Mouse (Mus musculus) limb, embryonic 11.5 days (tissue): ENCODE measurements around the gene Jund. TPM values are rescaled to one million over a fixed set of nuclear protein-coding genes. Genes with fewer than 3 reads are reported as not detected.

ENCODE experiments used
- ATAC-seq: fragments of 200-750 bp; cut with Nextera tagmentation; 2 replicates; pipeline ENCODE4 v1.8.0; 2017; ENCODE audit warnings: low read depth; ENCODE audit not compliant: insufficient number of reproducible peaks, low FRiP score, low TSS enrichment
- DNase-seq: peaks from one replicate; pipeline ENCODE4 v3.0.0-alpha.2; 2015; ENCODE audit warnings: low spot score
- H3K27ac ChIP-seq: fragments of 300-500 bp; sonication (generic); replicated peaks from 2 replicates; pipeline ENCODE4 v1.5.1; 2014; ENCODE audit warnings: low read depth, mild to moderate bottlenecking, low read length
- H3K27me3 ChIP-seq: fragments of 300-500 bp; sonication (generic); 2 replicates; pipeline ENCODE4 v1.6.1; 2014; ENCODE audit warnings: mild to moderate bottlenecking, low read length, mixed read lengths; ENCODE audit not compliant: control insufficient read depth, insufficient read depth
- H3K36me3 ChIP-seq: fragments of 300-500 bp; sonication (generic); 2 replicates; pipeline ENCODE4 v1.6.1; 2014; ENCODE audit warnings: mild to moderate bottlenecking, low read length, moderate library complexity, mixed read lengths; ENCODE audit not compliant: control insufficient read depth, insufficient read depth
- H3K4me1 ChIP-seq: fragments of 300-500 bp; sonication (generic); 2 replicates; pipeline ENCODE4 v1.6.1; 2014; ENCODE audit warnings: low read length, mixed read lengths; ENCODE audit not compliant: control insufficient read depth, insufficient read depth
- H3K4me2 ChIP-seq: fragments of 300-500 bp; sonication (generic); 2 replicates; pipeline ENCODE4 v1.6.1; 2014; ENCODE audit warnings: low read depth, mild to moderate bottlenecking, moderate library complexity; ENCODE audit not compliant: severe bottlenecking
- H3K4me3 ChIP-seq: fragments of 300-500 bp; sonication (generic); 2 replicates; pipeline ENCODE4 v1.5.1; 2014; ENCODE audit warnings: low read depth, low read length
- H3K9ac ChIP-seq: fragments of 300-500 bp; sonication (generic); 2 replicates; pipeline ENCODE4 v1.6.1; 2014; ENCODE audit warnings: mild to moderate bottlenecking, low read length
- H3K9me3 ChIP-seq: fragments of 300-500 bp; sonication (generic); 2 replicates; pipeline ENCODE4 v1.6.1; 2016; ENCODE audit warnings: low read length; ENCODE audit not compliant: control insufficient read depth
- WGBS: fragments of 180-500 bp; shearing (Covaris S2); extraction: QIAGEN DNeasy Blood & Tissue Kit; methylation state at CpG from one replicate; pipeline ENCODE4 v1.1.7; 2014; 5-methylcytosine and 5-hydroxymethylcytosine counted together
- polyA plus RNA-seq: library from polyadenylated mRNA; unstranded; fragments of >200 nt; fragmentation: Nextera tagmentation; extraction: Ambion mirVana; gene quantifications from 2 replicates; pipeline ENCODE4 v1.2.1, GENCODE M21; 2014

The Jund gene
- 104 and 109 TPM in 2 replicates for polyA plus RNA-seq

DNA sequence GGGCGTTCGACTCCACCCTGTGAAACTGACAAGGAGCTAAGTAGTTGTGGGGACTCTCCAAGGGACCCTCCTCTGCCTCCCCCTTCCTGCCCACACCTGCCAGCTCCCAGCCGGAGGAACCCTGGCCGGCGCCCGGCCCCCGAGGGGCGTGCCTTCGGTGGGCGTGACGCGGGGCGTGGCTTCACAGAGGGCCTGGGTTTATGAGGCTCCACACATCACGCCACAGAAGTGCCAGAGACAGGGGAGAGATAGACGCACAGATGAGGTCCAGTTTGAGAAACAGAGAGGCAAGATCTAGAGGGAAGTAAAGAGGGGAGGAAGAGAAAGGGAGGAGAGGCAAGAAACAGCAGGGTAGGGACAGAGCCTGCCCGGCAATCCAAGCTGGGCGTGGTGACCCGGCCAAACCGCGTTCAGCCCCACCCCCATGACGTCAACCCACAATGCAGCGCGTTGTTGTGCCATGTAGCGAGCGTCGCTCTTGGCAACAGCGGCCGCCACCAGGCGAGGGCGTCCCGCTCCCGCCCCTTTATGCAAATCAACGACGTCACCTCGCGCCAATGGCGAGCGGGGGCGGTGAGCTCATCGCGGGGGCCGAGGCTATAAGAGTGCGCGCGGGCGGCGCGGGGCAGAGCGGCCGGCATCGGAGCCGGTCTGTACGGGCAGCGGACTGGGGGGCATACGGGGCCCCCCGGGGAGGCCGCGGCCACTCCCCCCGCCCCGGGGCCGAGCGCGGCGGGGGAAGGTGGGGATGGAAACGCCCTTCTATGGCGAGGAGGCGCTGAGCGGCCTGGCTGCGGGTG is at the start of gene Jund:
Jund (plus strand) TSS at position 640 of the 800 bp plus-strand sequence.
- peak within 1 kb of the TSS; percentile 82 for H3K4me2 ChIP-seq
- H3K27ac ChIP-seq: peak within 1 kb of the TSS; percentile 97
- DNase-seq (peak; percentile 100), ATAC-seq (peak; percentile 82)
- under 1% methylated on average over 69 of the region's 69 CpGs for WGBS
- H3K36me3 ChIP-seq: peaks cover 4% of the 10 kb centered on the region; the same call in 1 of the 2 replicates
- H3K9me3 ChIP-seq: no peaks in the 10 kb centered on the region
- H3K27me3 ChIP-seq: no peaks in the 10 kb centered on the region
- peak within 1 kb of the TSS; percentile 95 for H3K4me3 ChIP-seq
- H3K9ac ChIP-seq: peak within 1 kb of the TSS; percentile 96
- H3K4me1 ChIP-seq: peaks cover 37% of the 10 kb centered on the region

DNA sequence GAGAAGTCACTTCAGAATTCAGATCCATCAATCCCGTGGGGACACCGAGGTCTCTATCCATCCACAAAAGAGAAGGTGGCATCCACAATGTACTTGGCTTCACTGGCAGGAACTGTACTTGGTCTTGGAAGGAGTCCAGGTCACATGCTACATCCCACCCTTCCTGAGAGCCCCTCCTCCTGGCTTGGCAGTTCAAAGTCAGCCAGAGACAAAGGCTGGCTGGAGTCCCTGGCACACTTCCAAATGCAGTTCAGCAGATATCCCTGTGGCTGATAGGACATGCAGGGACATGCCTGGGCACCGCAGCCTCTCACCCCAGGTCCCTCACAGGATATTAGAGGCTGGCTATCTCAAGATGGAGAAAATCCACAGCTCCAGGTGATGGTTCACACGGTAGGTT is 49.4 kb upstream of the Jund start:
- no peak overlapping the region for H3K4me3 ChIP-seq
- peaks cover 4% of the 10 kb centered on the region; the same call in 1 of the 2 replicates for H3K36me3 ChIP-seq
- 83% methylated on average over 4 of the region's 4 CpGs for WGBS
- no peak overlapping the region for H3K27ac ChIP-seq
- no peak for ATAC-seq
- H3K9ac ChIP-seq: no peak overlapping the region
- DNase-seq: no peak
- H3K27me3 ChIP-seq: no peaks in the 10 kb centered on the region
- H3K4me2 ChIP-seq: no peak overlapping the region
- peaks cover 26% of the 10 kb centered on the region for H3K4me1 ChIP-seq
- no peaks in the 10 kb centered on the region for H3K9me3 ChIP-seq

DNA sequence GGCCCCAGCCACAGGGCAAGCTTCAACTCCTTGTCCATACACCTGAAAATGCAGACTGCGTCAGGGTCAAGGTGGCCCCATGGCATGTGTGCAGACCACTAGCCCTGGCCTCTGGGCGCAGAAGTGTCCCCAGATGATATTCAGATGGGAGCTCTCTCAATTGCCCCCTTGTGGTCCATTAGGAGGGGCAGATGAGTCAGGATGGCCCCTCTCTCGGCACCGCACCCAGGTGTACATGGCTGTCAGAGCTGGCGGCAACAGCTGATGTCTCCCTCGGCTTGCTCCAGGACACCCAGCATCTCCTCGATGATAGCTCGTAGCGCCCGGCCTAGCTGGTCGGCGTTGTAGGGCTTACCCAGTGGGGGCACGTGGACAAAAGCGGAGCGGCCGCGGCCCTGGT is 48.4 kb upstream of the Jund start:
- H3K27me3 ChIP-seq: no peaks in the 10 kb centered on the region
- DNase-seq: no peak
- H3K9me3 ChIP-seq: no peaks in the 10 kb centered on the region
- H3K9ac ChIP-seq: no peak overlapping the region
- H3K4me2 ChIP-seq: no peak overlapping the region
- WGBS: 94% methylated on average over 17 of the region's 17 CpGs
- no peak overlapping the region for H3K4me3 ChIP-seq
- H3K36me3 ChIP-seq: peaks cover 4% of the 10 kb centered on the region; the same call in 1 of the 2 replicates
- peaks cover 23% of the 10 kb centered on the region for H3K4me1 ChIP-seq
- no peak for ATAC-seq
- no peak overlapping the region for H3K27ac ChIP-seq

DNA sequence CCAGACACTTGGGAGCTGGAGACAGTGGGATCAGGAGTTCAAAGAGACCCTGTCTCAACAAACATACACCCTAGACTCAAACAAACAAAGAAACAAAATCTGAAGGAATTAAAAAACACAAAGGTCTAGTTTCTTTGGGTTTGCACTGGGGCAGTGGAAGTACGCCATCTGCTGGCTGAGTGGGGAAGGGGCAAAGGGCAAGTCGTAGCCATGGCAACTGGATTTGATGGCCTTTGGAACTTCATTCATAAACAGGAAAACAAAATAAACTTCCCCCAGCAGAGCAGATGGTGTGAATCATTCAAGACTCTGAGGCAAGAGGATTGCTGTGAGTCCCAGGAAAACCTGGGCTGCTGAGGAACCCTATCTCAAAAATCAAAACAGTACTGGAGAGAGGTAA is 45.5 kb upstream of the Jund start:
- peak; percentile 53 for DNase-seq

DNA sequence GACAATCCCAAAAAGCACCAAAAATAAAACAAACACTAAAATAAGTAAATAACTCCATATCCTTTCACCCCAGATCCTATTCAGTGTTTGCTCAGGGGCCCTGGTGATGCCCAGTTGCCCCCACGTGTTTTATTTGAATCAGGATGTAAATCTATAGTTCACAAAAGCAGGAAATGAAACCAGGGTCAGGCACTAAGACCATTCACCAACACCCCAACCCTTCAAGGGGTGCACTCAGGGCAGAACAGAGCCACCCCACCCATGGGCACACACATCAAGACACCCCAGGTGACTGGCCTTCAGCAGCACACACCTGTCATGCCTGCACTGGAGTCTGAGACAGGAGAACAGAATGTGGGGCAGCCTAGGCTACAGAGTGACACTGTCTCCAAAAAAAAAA is 44.6 kb upstream of the Jund start:
- H3K27me3 ChIP-seq: no peaks in the 10 kb centered on the region; the same call in 1 of the 2 replicates
- 69% methylated on average over 1 of the region's 1 CpGs for whole genome bisulfite sequencing
- H3K9ac ChIP-seq: no peak overlapping the region
- peaks cover 10% of the 10 kb centered on the region; the same call in 1 of the 2 replicates for H3K4me1 ChIP-seq
- H3K36me3 ChIP-seq: peaks cover 4% of the 10 kb centered on the region; the same call in 1 of the 2 replicates
- ATAC-seq (no peak), DNase-seq (no peak)
- H3K4me2 ChIP-seq: no peak overlapping the region
- no peak overlapping the region for H3K27ac ChIP-seq
- H3K9me3 ChIP-seq: no peaks in the 10 kb centered on the region
- H3K4me3 ChIP-seq: no peak overlapping the region

More for the DNA sequence above, 45.5 kb upstream of the Jund start:
- Histone ChIP-seq H3K4me1 (0 out of 2 replicates have a peak, but pooled peaks cover 3% of the 10 kb centered on the region), H3K4me2 (no peak overlapping the region), H3K9ac (no peak overlapping the region), H3K27ac (no peak overlapping the region), H3K27me3 (no peaks in the 10 kb centered on the region; the same call in 1 of the 2 replicates), H3K36me3 (peaks cover 4% of the 10 kb centered on the region; the same call in 1 of the 2 replicates), H3K4me3 (no peak overlapping the region), H3K9me3 (no peaks in the 10 kb centered on the region)
- 62% methylated on average over 2 of the region's 2 CpGs for WGBS
- ATAC-seq: no peak

DNA sequence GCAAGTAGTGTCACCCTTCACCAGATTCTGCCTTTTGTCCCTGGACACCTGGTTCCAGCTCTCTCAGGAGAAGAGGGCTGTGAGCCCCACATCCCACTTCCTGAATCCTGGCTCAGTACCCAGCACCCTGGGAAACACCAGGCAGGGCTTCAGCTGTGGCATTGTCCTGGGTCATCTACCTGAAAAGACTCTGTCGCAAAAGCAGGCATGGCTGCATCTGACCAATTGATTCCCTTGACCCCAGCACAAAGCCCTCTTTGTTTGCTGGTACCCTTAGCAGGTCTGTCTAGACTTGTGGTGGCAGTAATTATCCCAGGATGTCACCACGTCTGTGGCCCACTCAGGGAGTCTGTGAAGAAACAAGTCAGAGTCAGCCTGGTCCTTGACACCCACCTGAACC is 43.3 kb upstream of the Jund start:
- Histone ChIP-seq H3K4me3 (no peak overlapping the region), H3K4me1 (peaks cover 13% of the 10 kb centered on the region; the same call in 1 of the 2 replicates), H3K36me3 (no peaks in the 10 kb centered on the region; the same call in 1 of the 2 replicates), H3K4me2 (no peak overlapping the region), H3K27me3 (no peaks in the 10 kb centered on the region; the same call in 1 of the 2 replicates), H3K9me3 (no peaks in the 10 kb centered on the region), H3K27ac (no peak overlapping the region; the same call in 1 of the 2 replicates), H3K9ac (no peak overlapping the region)
- DNase-seq: no peak
- no peak for ATAC-seq
- WGBS: 60% methylated on average over 2 of the region's 2 CpGs

DNA sequence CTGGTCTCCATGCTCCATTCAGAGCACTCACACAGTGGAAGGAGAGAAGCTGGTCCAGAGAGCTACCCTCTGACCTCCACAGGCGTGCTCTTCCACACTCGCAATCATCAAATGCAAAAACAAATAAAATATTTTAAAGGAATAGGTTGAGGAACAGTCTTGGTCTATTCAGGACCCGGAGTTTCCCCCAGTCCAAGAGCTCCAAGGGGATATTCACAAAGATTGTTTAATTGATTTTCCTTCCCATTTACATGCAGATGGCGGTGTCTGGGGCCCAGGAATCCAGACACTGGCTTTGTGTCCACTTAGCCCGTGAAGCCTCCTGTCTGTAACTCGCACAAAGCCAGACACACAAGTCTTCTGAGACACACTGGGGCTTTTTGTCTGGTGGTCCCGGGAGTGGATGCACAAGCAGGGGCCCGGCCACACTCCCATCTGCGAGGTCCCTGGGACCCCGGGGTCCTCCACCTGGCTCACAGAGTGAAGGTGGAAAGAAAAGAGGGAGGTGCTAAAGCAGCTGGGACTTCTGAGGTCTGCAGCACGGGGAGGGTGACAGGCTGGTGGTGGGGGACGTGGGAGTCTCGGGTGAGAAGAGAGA is 42.5 kb upstream of the Jund start:
- DNase-seq (no peak), ATAC-seq (no peak)
- Histone ChIP-seq H3K4me1 (peaks cover 13% of the 10 kb centered on the region; the same call in 1 of the 2 replicates), H3K36me3 (no peaks in the 10 kb centered on the region; the same call in 1 of the 2 replicates), H3K4me2 (no peak overlapping the region), H3K27ac (peak overlapping the region; percentile 36; the same call in 1 of the 2 replicates), H3K9me3 (no peaks in the 10 kb centered on the region), H3K27me3 (no peaks in the 10 kb centered on the region; the same call in 1 of the 2 replicates), H3K9ac (no peak overlapping the region), H3K4me3 (no peak overlapping the region)
- 80% methylated on average over 13 of the region's 13 CpGs for WGBS

DNA sequence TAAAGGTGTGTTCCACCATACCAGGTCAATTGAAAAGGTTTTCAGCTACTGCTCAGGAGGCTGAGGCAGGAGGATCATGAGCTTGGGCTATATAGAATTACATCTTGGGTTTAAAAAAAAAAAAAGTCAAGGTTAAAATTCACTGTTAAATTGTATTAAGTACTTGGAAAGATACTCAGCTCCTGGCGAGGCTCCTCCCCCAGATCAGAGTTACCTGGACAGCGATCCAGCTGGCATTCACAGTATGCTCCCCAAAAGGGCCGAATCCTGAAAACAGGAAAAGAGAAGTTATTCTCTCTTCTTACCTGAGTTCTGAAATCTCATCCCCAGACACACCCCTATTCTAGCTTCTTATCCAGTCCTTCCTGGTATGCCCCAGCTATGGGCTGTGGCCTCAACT is 41.5 kb upstream of the Jund start:
- Histone ChIP-seq H3K27me3 (no peaks in the 10 kb centered on the region; the same call in 1 of the 2 replicates), H3K9me3 (no peaks in the 10 kb centered on the region), H3K4me3 (no peak overlapping the region), H3K36me3 (no peaks in the 10 kb centered on the region), H3K4me2 (no peak overlapping the region), H3K27ac (no peak overlapping the region), H3K9ac (no peak overlapping the region), H3K4me1 (peaks cover 13% of the 10 kb centered on the region; the same call in 1 of the 2 replicates)
- no peak for DNase-seq
- ATAC-seq: no peak
- 84% methylated on average over 3 of the region's 3 CpGs for WGBS
